Mouse (Mus musculus): Measurements from ENCODE around the gene Parn. TPM values are rescaled to one million over a fixed set of nuclear protein-coding genes. Genes with fewer than 3 reads are reported as not detected.

Parn gene
- total RNA-seq, 2 experiments from 2014 or later = 8.6 to 21.1 TPM

GRCm38 (mm10) chr16:13556954-13557470, 111.0 kb downstream of the Parn start:
- no peak for ATAC-seq (ENCODE audit: poor library complexity, severe bottlenecking)

GRCm38 (mm10) chr16:13556446-13556845, 111.5 kb downstream of the Parn start:
- ATAC-seq (ENCODE audit: poor library complexity, severe bottlenecking) = no peak

DNA sequence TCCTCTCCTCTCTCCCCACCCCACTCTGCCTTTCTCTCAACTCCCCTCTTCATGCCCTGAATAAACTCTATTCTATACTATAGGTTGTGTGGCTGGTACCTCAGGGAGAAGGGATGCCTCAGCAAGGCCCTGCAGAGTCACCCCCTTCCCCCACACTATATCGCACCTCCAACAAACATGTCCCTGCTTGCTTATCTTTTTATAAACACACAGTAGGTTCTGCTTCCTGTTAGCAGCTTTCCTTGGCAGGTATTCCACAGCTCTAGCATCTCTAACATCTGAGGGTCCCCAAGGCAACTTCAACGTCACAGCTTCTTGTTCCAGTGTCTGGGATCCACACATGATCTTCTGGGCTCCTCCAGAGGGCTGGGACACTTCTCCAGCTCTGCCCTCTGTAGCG, 117.3 kb downstream of the Parn start:
- no peak for ATAC-seq (ENCODE audit: poor library complexity, severe bottlenecking)

DNA sequence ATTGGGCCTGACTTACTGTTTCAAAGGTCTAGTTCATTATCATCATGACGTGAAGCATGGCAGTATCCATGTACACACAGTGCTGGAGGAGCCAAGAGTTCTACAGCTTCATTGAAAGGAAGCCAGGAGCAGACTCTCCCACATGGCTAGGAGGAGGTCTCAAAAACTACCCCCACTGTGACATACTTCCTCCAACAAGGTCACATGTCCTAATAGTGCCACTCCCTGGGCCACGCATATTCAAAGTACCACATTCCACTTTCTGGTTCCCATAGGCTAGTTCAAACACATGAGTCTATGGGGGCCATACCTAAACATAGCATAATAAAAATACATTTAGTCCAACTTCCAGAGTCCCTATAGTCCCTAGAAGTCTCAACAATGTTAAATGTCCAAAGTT, 118.0 kb downstream of the Parn start:
- ATAC-seq (ENCODE audit: poor library complexity, severe bottlenecking) = no peak

DNA sequence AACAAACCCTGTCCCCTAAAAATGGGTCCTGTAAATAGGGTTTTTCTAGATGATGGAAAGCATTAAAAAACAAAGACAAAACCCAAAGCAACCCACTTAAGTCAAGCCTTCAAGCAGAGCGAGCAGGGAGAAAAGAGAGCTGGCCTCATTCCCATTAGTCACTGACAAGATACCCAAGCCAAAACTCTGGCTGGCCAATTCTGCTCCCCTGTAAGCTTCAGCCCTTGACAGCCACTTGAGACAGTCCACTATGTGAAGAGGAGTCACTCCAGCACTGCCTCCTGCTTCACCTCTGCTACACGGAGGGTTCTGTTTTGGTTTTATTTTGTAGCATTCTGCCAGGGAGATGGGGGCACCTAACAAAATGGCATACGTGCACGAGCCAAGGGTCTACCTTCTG, 126.2 kb downstream of the Parn start:
- ATAC-seq (ENCODE audit: poor library complexity, severe bottlenecking) = no peak

GRCm38 (mm10) chr16:13541121-13541747, 126.7 kb downstream of the Parn start:
- ATAC-seq (ENCODE audit: poor library complexity, severe bottlenecking) = no peak

DNA sequence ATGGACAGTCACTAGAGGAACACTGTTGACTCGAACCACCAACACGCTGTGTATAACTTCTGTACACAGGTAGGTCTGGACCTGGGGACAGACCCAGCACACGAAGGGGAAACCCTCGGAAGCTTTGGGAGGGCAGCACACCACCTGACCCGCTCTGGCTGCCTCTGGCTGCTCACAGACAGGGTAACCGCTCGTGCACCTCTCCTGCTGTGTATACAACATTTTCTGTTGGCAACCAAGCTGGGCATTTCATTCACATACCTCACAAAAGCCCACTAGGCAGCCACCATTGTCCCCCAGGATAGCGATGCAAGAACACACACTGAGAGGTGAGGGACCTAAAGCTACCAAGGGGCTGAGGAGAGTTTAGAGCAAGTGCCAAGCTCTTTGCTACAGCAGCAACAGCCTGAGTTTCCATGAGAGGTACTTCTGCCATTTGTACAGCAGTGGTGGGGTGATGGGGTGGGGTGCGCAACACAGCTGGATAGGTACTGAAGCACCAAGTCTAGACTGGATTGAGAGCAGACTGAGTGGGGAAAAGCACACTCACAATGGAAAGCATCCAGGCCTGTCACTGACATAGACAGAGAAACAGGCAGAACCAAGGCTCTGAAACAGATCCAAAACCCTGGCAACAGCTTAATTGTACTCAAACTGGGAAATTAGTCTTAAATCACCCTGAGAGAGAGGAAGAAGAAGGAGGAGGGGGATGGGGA, 128.9 kb downstream of the Parn start:
- ATAC-seq (ENCODE audit: poor library complexity, severe bottlenecking) = no peak

DNA sequence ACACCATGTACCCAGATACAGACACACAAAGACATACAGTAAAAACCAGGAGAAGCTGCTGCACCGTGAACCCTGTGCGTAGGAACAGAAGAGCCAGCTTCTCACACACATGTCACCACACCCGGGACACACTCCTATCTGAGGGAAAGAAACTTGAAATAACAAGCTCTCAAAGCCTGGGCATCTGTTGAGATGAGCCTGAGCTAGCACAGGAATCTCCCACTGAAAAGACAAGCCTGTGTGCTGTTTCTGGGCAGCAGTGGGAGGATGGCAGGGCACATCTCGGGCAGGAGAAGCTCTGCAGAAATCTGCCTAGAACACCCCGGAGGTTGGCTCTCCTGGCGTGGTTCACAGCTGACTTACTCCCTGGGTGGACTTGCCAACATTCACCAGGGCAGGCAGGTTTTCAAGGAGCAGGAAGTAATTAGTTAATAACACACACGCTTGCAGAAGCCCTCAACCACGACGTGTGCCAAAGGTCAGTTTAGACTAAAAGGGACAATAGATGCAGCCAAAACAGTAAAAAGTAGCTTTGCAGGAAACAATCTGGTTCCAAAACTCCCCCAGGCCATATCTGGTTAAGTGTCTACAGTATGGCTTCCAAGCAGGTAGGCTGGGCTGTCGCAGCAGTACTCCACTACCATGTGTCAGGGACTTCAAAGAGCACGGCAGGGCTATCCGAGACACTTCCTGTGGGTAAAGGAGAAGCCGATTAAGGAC, 129.6 kb downstream of the Parn start:
- ATAC-seq (ENCODE audit: poor library complexity, severe bottlenecking) = no peak

- no peak for ATAC-seq (ENCODE audit: poor library complexity, severe bottlenecking)
Measured at GRCm38 (mm10) chr16:13536404-13536803, 131.6 kb downstream of the Parn start.

DNA sequence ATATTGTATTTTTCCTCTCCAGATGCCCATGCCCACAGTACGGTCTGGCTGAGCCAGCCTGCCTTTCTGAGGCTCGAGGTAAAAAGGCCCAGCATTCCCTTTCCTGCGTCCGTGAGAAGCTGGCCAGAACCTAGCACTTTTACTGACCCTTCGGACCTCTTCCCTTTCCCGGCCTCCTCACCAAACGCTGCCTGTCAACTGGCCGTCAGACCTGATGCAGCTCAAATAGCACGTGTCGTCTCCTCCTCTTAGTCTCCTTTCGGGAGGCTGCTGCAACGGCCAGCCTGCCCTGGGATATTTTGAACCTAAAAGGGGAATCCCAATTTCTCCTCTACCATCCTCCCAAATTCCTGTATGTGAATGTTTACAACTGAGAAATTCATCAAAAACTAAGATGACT, 132.1 kb downstream of the Parn start:
- ATAC-seq (ENCODE audit: poor library complexity, severe bottlenecking) = no peak

DNA sequence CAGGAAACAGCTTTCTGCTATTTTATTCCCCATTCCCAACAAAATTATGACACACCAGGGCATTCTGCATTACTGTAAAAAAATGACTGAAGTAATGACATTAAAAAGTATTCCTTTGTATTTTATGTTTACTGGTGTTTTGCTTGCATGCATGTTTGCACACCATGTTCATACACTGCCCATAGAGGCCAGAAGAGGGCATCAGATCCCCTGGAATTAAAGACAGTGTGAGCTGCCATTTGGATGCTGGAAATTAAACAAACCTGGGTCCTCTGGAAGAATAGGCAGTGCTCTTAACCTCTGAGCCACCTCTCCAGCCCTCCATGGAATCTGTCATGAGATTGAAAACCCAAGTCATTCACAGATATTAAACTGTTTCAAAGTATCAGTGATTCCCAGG, 135.1 kb downstream of the Parn start:
- no peak for ATAC-seq (ENCODE audit: poor library complexity, severe bottlenecking)

DNA sequence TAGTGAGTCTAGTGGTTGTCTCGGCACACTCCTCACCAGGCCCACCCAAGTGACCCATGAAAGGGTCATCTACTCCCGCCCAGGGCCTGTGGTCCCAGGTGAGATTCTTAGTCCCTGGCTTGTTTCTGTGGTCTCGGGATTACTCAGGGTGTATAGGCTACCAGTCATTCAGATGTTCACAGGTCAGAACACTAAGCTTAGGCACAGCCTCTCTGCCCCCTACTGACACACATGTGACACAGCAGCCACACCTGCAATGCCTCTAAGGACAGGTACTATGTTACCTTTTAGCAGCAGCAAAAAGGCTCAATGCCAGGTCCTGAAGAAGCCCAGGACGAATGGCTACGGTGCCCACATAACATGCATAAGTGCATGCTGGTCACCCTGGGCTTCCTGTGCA, 136.7 kb downstream of the Parn start:
- no peak for ATAC-seq (ENCODE audit: poor library complexity, severe bottlenecking)

DNA sequence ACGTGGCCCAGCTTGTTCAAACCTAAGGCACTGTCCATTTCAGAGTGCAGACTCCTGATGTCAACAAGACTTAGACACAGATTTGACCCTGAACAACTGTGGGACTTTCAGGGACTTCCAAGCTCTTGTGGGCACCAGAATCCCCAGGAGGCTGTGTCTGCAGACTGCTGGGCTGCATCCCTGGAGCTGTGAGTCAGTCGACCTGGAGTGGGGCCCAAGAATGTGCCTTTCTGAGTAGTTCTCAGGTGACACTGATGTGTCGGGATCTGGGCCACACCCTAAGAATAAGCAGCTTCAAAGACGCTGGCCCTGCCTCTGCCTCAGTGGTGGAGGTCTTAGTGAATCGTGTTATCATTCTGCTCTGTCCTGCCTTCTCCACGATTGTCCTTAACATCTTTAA, 146.6 kb downstream of the Parn start:
- ATAC-seq (ENCODE audit: poor library complexity, severe bottlenecking) = no peak

GRCm38 (mm10) chr16:13520301-13520700, 147.7 kb downstream of the Parn start:
- ATAC-seq (ENCODE audit: poor library complexity, severe bottlenecking) = no peak

GRCm38 (mm10) chr16:13516214-13516613, 151.8 kb downstream of the Parn start:
- ATAC-seq (ENCODE audit: poor library complexity, severe bottlenecking) = no peak

- no peak for ATAC-seq (ENCODE audit: poor library complexity, severe bottlenecking)
Measured at GRCm38 (mm10) chr16:13515524-13515923, 152.4 kb downstream of the Parn start.

DNA sequence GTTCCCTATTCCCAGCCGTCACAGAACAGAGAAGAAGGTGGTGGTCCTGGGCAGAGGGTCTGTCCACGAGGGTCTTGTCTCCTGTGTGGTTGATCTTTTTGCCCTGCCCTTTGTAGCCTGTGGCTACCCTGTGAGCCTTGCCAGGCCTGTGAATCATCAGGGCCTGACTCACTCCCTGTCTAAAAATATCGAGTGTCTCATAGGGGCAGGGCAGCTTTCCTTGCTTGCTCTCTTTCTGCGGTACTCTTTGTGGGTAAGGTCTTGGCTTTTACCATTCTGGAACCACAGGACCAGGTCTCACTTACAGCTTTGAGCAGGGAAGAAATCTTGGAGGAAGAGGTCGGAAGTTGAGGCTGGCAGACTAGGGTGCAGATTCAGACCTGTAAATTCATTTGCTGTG, 162.9 kb downstream of the Parn start:
- no peak for ATAC-seq (ENCODE audit: poor library complexity, severe bottlenecking)

DNA sequence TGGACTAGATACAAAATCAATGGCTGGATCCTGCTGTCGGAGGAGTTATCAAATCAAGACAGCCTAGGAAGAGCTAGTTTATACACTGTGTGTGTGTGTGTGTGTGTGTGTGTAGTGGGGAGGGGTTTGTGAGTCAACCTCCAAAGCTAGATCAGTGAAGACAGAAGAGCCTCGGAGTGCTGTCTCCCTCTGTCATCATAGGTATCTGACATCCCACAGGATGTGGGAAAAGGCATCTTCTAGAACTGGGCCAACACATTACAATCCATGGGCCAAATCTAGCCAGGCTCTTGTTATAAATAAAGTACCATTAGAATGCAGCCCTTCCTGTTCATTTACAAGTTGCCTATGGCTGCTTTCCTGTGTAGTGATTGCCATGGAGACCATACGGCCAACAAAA, 163.5 kb downstream of the Parn start:
- no peak for ATAC-seq (ENCODE audit: poor library complexity, severe bottlenecking)

GRCm38 (mm10) chr16:13498923-13499322, 169.0 kb downstream of the Parn start:
- no peak for ATAC-seq (ENCODE audit: poor library complexity, severe bottlenecking)

DNA sequence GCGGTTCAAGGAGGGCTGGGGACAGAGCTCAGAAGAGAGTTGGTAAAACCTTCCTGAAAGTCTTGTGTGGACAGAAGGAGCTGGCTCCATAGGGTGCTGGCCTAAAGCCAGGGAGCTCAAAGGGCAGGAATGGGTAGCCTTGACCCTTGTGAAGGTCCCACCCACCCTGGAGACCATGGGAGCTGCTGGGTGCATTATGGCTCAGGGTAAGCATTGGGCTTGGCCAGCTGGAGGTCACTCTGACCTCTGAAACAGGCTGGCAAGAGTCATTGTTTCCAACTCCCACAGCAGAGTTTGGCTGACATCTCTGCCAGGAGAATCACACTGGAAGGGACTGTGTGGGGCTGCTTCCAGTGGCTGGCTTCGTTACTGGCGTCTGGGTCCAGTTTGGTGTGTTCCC, 174.0 kb downstream of the Parn start:
- ATAC-seq (ENCODE audit: poor library complexity, severe bottlenecking) = no peak

- ATAC-seq (ENCODE audit: poor library complexity, severe bottlenecking) = no peak
Measured at GRCm38 (mm10) chr16:13492996-13493395, 175.0 kb downstream of the Parn start.

DNA sequence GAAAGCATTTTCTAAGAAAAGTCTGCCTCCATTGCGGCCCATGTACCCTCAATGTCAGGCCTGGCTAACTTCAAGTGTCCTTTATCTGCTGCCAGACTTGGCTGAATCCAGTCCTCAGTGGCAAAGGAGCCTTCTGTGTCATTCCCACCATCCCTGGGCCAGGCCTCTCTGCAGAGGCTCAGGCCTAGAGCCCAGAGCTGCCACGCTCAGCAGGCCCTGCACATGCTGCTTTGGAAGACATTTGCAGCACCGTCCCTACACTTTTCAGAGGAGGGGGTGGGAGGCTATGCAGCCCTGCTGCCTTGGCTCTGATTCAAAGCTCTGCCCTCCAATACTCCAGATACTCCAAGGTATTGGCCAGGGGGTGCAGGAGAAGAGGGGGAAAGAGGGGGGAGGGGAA, 176.2 kb downstream of the Parn start:
- ATAC-seq (ENCODE audit: poor library complexity, severe bottlenecking) = no peak

Data from megakaryocyte, adult 5-6 weeks (primary cell).